Mouse (Mus musculus): Measurements from ENCODE around the gene Olfr1033.
"Not testable (repeated sequence)": the region's sequence is repeated elsewhere in the genome, so short reads cannot be mapped to it uniquely, and the experiment has no call there.

The Olfr1033 gene

DNA sequence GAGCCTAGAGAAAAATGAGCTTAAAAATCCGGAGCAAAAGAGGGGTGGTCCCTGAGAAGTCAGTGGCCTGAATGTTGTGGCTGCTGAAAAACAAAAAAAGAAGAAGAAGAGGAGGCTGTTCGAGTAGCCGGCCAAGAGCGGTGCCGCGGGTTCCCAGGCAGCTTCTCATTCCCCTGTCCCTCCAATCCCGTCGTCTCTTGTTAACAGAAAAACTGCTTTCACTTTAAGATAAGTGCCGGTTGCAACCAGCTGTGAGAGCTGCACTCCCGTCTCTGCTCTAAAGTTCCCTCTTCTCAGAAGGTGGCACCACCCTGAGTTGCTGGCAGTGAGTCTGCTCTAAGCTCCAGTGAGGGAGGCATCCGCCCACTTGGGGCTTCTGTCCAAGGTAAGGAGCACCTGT is at the start of gene Olfr1033:
TSS of gene Olfr1033 (plus strand) at position 228 of the 400 bp plus-strand sequence.
- not testable (repeated sequence) for DNase-seq (ENCODE audit: low read depth, low spot score)

DNA sequence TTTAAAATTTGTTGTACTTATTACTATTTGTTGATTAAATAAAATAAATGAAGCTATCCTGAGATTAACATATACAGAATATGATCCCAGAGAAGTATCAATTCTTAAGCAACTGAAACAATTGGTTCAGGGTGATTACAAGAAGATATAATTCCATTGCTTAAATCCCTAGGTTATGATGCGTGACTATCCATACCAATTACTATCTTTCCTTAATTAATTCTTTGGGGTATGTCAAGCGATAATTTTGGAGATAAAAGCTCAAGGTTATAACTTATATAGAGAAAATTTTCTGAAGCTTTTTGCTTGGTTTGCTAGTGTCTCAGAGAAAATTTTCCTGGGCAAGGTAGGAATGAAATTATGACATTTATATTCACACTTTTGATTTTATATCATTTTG is 46.8 kb upstream of the Olfr1033 start, which contains the start of gene Olfr1029:
TSS of gene Olfr1029 (plus strand) at position 301 of the 400 bp plus-strand sequence.
- no peak for DNase-seq (ENCODE audit: low read depth, low spot score)

GRCm38 (mm10) chr2:85978976-85979375 is 41.5 kb upstream of the Olfr1033 start, which contains the start of gene Olfr1030:
Gene Olfr1030, plus strand, starts transcription at chr2:85979276.
- no peak for DNase-seq (ENCODE audit: low read depth, low spot score)

DNA sequence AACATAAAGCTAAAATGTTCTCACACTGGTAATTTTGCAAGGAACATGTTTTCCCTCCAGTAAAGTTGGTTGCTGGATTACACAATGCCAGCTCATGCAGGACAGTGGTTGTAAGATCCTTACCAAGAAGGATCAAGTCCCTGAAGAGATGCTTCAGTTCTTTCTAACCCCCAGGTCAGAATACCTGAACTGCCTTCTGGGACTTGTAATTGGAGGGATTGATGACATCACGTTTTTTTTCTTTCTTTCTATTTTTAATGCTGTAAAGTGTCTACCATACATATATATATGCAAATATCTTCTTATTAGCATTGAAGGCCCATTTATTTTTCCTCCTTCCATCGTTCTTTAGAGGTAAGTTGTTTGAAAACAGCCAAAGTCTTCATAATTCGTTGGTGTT is 30.4 kb upstream of the Olfr1033 start, which contains the start of gene Olfr1031:
TSS of gene Olfr1031 (plus strand) at position 301 of the 400 bp plus-strand sequence.
- no peak for DNase-seq (ENCODE audit: low read depth, low spot score)

DNA sequence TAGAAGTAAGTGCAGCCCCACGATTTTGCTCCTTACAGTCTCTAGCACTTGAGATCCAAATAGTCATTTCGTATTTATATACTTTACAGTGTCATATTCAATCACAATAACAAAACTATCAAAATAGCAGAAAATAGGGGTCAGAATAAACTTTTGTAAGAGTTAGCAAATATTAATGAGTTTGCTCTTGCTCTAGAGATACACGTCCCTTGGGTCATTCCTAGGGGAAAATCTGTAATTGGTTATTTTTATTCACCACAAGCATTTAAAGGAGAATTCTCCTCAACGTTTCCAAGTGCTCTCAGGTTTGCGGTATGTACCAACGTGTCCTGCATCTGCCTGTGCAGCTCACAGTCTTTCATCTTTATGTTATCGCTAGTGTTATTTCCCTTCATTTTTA is 15.2 kb upstream of the Olfr1033 start, which contains the start of gene Olfr1032:
TSS of gene Olfr1032 (plus strand) at position 301 of the 400 bp plus-strand sequence.
- DNase-seq (ENCODE audit: low read depth, low spot score) = no peak

DNA sequence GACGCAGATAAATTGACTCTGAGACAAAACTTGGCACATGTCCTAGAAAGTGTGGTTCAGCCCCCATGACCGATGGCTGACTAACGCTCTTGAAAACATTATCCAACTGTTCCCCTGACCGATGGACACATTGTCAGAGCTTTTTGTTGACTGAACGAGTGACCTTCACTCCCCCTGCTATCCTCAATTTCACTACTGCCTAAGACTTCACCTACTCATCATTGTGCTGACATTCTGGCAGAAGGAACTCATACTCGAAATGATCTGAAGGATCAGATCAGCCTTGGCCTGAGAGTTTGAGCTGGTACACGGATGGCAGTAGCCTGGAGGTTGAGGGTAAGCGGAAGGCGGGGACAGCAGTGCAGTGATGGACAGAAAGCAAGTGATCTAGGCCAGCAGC is 1.1 kb downstream of the Olfr1033 start:
- not testable (repeated sequence) for DNase-seq (ENCODE audit: low read depth, low spot score)

DNA sequence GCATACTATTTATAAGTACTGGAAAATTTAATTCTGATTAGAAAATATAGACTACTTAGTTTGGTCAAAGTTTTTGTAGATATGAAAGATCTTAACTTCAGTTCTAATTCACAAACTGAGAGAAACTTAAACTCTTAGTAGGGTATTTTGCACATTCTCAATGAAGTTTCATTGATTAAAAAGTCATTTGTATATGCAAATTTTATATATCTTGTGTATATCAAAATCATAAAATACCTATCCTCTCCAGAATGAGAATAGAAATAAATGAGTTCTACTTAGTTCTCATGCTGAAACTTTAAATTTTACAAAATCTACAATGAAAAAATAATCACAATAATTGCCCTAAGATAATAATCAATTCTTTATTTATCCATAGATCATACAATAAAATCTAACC is 25.1 kb downstream of the Olfr1033 start, which contains the start of gene Olfr1034:
TSS of gene Olfr1034 (plus strand) at position 301 of the 400 bp plus-strand sequence.
- DNase-seq (ENCODE audit: low read depth, low spot score) = no peak

GRCm38 (mm10) chr2:86050777-86051176 is 30.3 kb downstream of the Olfr1033 start:
- not testable (repeated sequence) for DNase-seq (ENCODE audit: low read depth, low spot score)

GRCm38 (mm10) chr2:86063766-86064165 is 43.3 kb downstream of the Olfr1033 start:
- not testable (repeated sequence) for DNase-seq (ENCODE audit: low read depth, low spot score)

- no peak for DNase-seq (ENCODE audit: low read depth, low spot score)
Observed at GRCm38 (mm10) chr2:86070189-86070588, 49.8 kb downstream of the Olfr1033 start.

DNA sequence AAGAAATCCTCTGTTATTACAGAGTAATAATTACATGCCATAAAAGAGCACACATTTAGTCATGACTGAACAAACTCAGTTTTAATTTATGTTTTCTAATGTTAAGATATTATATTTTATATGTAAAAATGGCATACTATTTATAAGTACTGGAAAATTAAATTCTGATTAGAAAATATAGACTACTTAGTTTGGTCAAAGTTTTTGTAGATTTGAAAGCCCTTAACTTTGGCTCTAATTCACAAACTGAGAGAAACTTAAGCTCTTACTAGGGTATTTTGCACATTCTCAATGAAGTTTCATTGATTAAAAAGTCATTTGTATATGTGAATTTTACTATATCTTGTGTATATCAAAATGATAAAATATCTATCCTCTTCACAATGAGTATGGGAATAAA is 53.3 kb downstream of the Olfr1033 start, which contains the start of gene Olfr1036:
TSS of gene Olfr1036 (plus strand) at position 301 of the 400 bp plus-strand sequence.
- DNase-seq (ENCODE audit: low read depth, low spot score) = not testable (repeated sequence)

- DNase-seq (ENCODE audit: low read depth, low spot score) = not testable (repeated sequence)
Observed at GRCm38 (mm10) chr2:86080478-86080877, 60.0 kb downstream of the Olfr1033 start.

DNA sequence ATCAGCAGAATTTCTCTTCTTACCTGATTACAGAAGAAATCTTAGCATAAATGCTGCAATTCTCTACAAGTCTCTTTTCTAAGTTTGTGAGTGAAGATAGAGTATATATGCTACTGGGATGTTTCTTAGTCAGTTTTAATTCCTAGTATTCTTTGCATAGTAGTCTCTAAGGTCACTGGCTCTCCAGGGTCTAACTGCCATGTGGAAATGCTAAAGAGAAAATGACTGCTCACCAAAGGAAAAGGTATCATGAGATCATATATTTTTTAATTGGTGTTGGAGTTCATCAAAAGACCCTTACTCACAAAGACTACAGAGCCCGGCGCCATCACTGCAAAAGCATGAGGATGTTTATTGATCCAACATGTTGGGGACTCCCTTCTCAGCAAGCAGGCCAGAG is 66.9 kb downstream of the Olfr1033 start, which contains the start of gene Olfr1037:
TSS of gene Olfr1037 (minus strand) at position 101 of the 400 bp plus-strand sequence.
- no peak for DNase-seq (ENCODE audit: low read depth, low spot score)

Data from forelimb bud, embryonic 11.5 days (tissue).